Mouse (Mus musculus) lung, postnatal 0 days (tissue): ENCODE data around the gene Hmcn2.

Experiments
- CTCF ChIP-seq: IDR thresholded peaks from 2 replicates; pipeline ENCODE4 v1.5.1; 2016; ENCODE audit warnings: antibody characterized with exemption, mild to moderate bottlenecking
- EP300 ChIP-seq: IDR thresholded peaks from 2 replicates; pipeline ENCODE4 v1.6.1; 2016; ENCODE audit warnings: antibody characterized with exemption, mild to moderate bottlenecking, control low read depth

DNA sequence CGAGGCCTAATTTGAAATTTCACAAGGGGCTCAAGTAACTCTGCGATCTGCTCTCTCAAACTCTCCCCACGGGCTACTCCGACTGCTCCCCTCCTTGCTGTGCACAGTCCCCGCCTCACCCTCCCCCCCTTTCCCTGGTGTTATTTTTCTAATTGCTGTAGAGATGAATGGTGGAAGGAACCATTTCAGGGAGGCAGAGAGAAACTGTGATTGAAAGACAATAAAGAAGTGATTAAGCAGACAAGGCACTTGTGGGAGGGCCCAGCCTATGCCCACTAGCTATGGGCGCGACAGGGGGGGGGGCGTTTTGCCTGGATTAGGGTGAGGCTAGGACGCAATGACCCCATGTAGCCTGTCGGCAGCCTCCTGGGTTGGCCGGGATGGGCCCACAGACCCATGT lies 179.0 kb downstream of the Hmcn2 start:
- TF ChIP-seq CTCF (no peak), EP300 (no peak)
